Mouse (Mus musculus): ENCODE measurements around the gene Olfr1179. TPM values are rescaled to one million over a fixed set of nuclear protein-coding genes. Genes with fewer than 3 reads are reported as not detected.
"Not testable (repeated sequence)": the region's sequence is repeated elsewhere in the genome, so short reads cannot be mapped to it uniquely, and the experiment has no call there.

Gene Olfr1179
- polyA plus RNA-seq (2014; fragmentation: Nextera tagmentation; extraction: Ambion mirVana) = not detected in 2 replicates

GRCm38 (mm10) chr2:88406353-88406752 lies at the start of gene Olfr1179:
TSS of gene Olfr1179 (minus strand) at chr2:88406453.
- WGBS = 93% methylated on average over 3 of the region's 3 CpGs
- H3K4me3 ChIP-seq (ENCODE audit: low read depth, low read length) = no peak within 1 kb of the TSS
- ATAC-seq (ENCODE audit: insufficient read depth, low FRiP score, low TSS enrichment) (no peak), DNase-seq (ENCODE audit: low spot score) (no peak)
- no peak within 1 kb of the TSS for H3K9ac ChIP-seq (ENCODE audit: low read length)
- H3K9me3 ChIP-seq (ENCODE audit: control insufficient read depth, low read length) = no peaks in the 10 kb centered on the region
- H3K27ac ChIP-seq (ENCODE audit: low read depth, low read length) = no peak within 1 kb of the TSS
- no peak within 1 kb of the TSS for H3K4me2 ChIP-seq (ENCODE audit: low read depth)
- H3K4me1 ChIP-seq (ENCODE audit: control insufficient read depth, insufficient read depth, low read length) = no peaks in the 10 kb centered on the region
- no peaks in the 10 kb centered on the region for H3K36me3 ChIP-seq (ENCODE audit: control insufficient read depth, insufficient read depth, low read length)
- no peaks in the 10 kb centered on the region for H3K27me3 ChIP-seq (ENCODE audit: control insufficient read depth, insufficient read depth, low read length)

GRCm38 (mm10) chr2:88454567-88454966 lies 48.3 kb upstream of the Olfr1179 start, which contains the start of gene Olfr1183:
TSS of gene Olfr1183 (plus strand) at chr2:88454867.
- 88% methylated on average over 1 of the region's 1 CpGs for WGBS
- not testable (repeated sequence) for H3K27ac ChIP-seq (ENCODE audit: low read depth, low read length); H3K9ac ChIP-seq (ENCODE audit: low read length); H3K4me2 ChIP-seq (ENCODE audit: low read depth); H3K4me1 ChIP-seq (ENCODE audit: control insufficient read depth, insufficient read depth, low read length); H3K27me3 ChIP-seq (ENCODE audit: control insufficient read depth, insufficient read depth, low read length); H3K4me3 ChIP-seq (ENCODE audit: low read depth, low read length); ATAC-seq (ENCODE audit: insufficient read depth, low FRiP score, low TSS enrichment); DNase-seq (ENCODE audit: low spot score); H3K36me3 ChIP-seq (ENCODE audit: control insufficient read depth, insufficient read depth, low read length); H3K9me3 ChIP-seq (ENCODE audit: control insufficient read depth, low read length)

GRCm38 (mm10) chr2:88449031-88449430 lies 42.8 kb upstream of the Olfr1179 start, which contains the start of gene Gm13757:
TSS of gene Gm13757 (minus strand) at chr2:88449131.
- H3K4me2 ChIP-seq (ENCODE audit: low read depth) = no peak within 1 kb of the TSS
- H3K27me3 ChIP-seq (ENCODE audit: control insufficient read depth, insufficient read depth, low read length) = no peaks in the 10 kb centered on the region
- H3K4me3 ChIP-seq (ENCODE audit: low read depth, low read length) = no peak within 1 kb of the TSS
- H3K9ac ChIP-seq (ENCODE audit: low read length) = no peak within 1 kb of the TSS
- no peaks in the 10 kb centered on the region for H3K36me3 ChIP-seq (ENCODE audit: control insufficient read depth, insufficient read depth, low read length)
- H3K4me1 ChIP-seq (ENCODE audit: control insufficient read depth, insufficient read depth, low read length) = no peaks in the 10 kb centered on the region
- whole genome bisulfite sequencing = 100% methylated on average over 1 of the region's 1 CpGs
- no peaks in the 10 kb centered on the region for H3K9me3 ChIP-seq (ENCODE audit: control insufficient read depth, low read length)
- H3K27ac ChIP-seq (ENCODE audit: low read depth, low read length) = no peak within 1 kb of the TSS
- ATAC-seq (ENCODE audit: insufficient read depth, low FRiP score, low TSS enrichment) = no peak
- no peak for DNase-seq (ENCODE audit: low spot score)

GRCm38 (mm10) chr2:88426071-88426470 lies 19.8 kb upstream of the Olfr1179 start, which contains the start of gene Olfr1181:
TSS of gene Olfr1181 (minus strand) at chr2:88426171.
- no peaks in the 10 kb centered on the region for H3K36me3 ChIP-seq (ENCODE audit: control insufficient read depth, insufficient read depth, low read length)
- H3K9me3 ChIP-seq (ENCODE audit: control insufficient read depth, low read length) = no peaks in the 10 kb centered on the region
- ATAC-seq (ENCODE audit: insufficient read depth, low FRiP score, low TSS enrichment) = no peak
- 88% methylated on average over 1 of the region's 1 CpGs for WGBS
- no peak within 1 kb of the TSS for H3K4me3 ChIP-seq (ENCODE audit: low read depth, low read length)
- no peak for DNase-seq (ENCODE audit: low spot score)
- H3K4me2 ChIP-seq (ENCODE audit: low read depth) = no peak within 1 kb of the TSS
- no peak within 1 kb of the TSS for H3K27ac ChIP-seq (ENCODE audit: low read depth, low read length)
- H3K9ac ChIP-seq (ENCODE audit: low read length) = no peak within 1 kb of the TSS
- H3K27me3 ChIP-seq (ENCODE audit: control insufficient read depth, insufficient read depth, low read length) = no peaks in the 10 kb centered on the region
- H3K4me1 ChIP-seq (ENCODE audit: control insufficient read depth, insufficient read depth, low read length) = no peaks in the 10 kb centered on the region

- ATAC-seq (ENCODE audit: insufficient read depth, low FRiP score, low TSS enrichment) (no peak), DNase-seq (ENCODE audit: low spot score) (no peak)
- H3K9ac ChIP-seq (ENCODE audit: low read length) = no peak within 1 kb of the TSS
- no peaks in the 10 kb centered on the region for H3K4me1 ChIP-seq (ENCODE audit: control insufficient read depth, insufficient read depth, low read length)
- H3K4me3 ChIP-seq (ENCODE audit: low read depth, low read length) = no peak within 1 kb of the TSS
- 79% methylated on average over 2 of the region's 2 CpGs for WGBS
- H3K27ac ChIP-seq (ENCODE audit: low read depth, low read length) = no peak within 1 kb of the TSS
- H3K4me2 ChIP-seq (ENCODE audit: low read depth) = no peak within 1 kb of the TSS
- no peaks in the 10 kb centered on the region for H3K27me3 ChIP-seq (ENCODE audit: control insufficient read depth, insufficient read depth, low read length)
- no peaks in the 10 kb centered on the region for H3K9me3 ChIP-seq (ENCODE audit: control insufficient read depth, low read length)
- no peaks in the 10 kb centered on the region for H3K36me3 ChIP-seq (ENCODE audit: control insufficient read depth, insufficient read depth, low read length)
Observed at GRCm38 (mm10) chr2:88419051-88419450, 12.8 kb upstream of the Olfr1179 start, which contains the start of gene Olfr1180. TSS of gene Olfr1180 (minus strand) at chr2:88419151.

- ATAC-seq (ENCODE audit: insufficient read depth, low FRiP score, low TSS enrichment) (no peak), DNase-seq (ENCODE audit: low spot score) (no peak)
- no peak within 1 kb of the TSS for H3K4me2 ChIP-seq (ENCODE audit: low read depth)
- no peaks in the 10 kb centered on the region for H3K36me3 ChIP-seq (ENCODE audit: control insufficient read depth, insufficient read depth, low read length)
- no peaks in the 10 kb centered on the region for H3K4me1 ChIP-seq (ENCODE audit: control insufficient read depth, insufficient read depth, low read length)
- H3K9ac ChIP-seq (ENCODE audit: low read length) = no peak within 1 kb of the TSS
- no peak within 1 kb of the TSS for H3K27ac ChIP-seq (ENCODE audit: low read depth, low read length)
- H3K27me3 ChIP-seq (ENCODE audit: control insufficient read depth, insufficient read depth, low read length) = no peaks in the 10 kb centered on the region
- no peaks in the 10 kb centered on the region for H3K9me3 ChIP-seq (ENCODE audit: control insufficient read depth, low read length)
- no peak within 1 kb of the TSS for H3K4me3 ChIP-seq (ENCODE audit: low read depth, low read length)
- 88% methylated on average over 1 of the region's 1 CpGs for WGBS
Observed at GRCm38 (mm10) chr2:88386762-88387161, 19.5 kb downstream of the Olfr1179 start, which contains the start of gene Olfr1178. TSS of gene Olfr1178 (plus strand) at chr2:88387062.

GRCm38 (mm10) chr2:88356304-88356703 lies 49.9 kb downstream of the Olfr1179 start:
- no peak overlapping the region for H3K4me3 ChIP-seq (ENCODE audit: low read depth, low read length)
- H3K27me3 ChIP-seq (ENCODE audit: control insufficient read depth, insufficient read depth, low read length) = no peaks in the 10 kb centered on the region
- no peaks in the 10 kb centered on the region for H3K9me3 ChIP-seq (ENCODE audit: control insufficient read depth, low read length)
- H3K9ac ChIP-seq (ENCODE audit: low read length) = no peak overlapping the region
- peak; percentile 39; the same call in 1 of the 2 replicates for ATAC-seq (ENCODE audit: insufficient read depth, low FRiP score, low TSS enrichment)
- no peak overlapping the region for H3K27ac ChIP-seq (ENCODE audit: low read depth, low read length)
- 7% methylated on average over 2 of the region's 2 CpGs for WGBS
- no peak overlapping the region for H3K4me2 ChIP-seq (ENCODE audit: low read depth)
- no peaks in the 10 kb centered on the region for H3K4me1 ChIP-seq (ENCODE audit: control insufficient read depth, insufficient read depth, low read length)
- DNase-seq (ENCODE audit: low spot score) = no peak
- H3K36me3 ChIP-seq (ENCODE audit: control insufficient read depth, insufficient read depth, low read length) = no peaks in the 10 kb centered on the region

Other genes with a start within 250 kb of the Olfr1179 start
- not detected in 2 replicates for gene Olfr1168, start 224.6 kb downstream of the Olfr1179 start, polyA plus RNA-seq (2014; fragmentation: Nextera tagmentation; extraction: Ambion mirVana)
- not detected in 2 replicates for gene Olfr1170, start 178.1 kb downstream of the Olfr1179 start, polyA plus RNA-seq (2014; fragmentation: Nextera tagmentation; extraction: Ambion mirVana)
- not detected in 2 replicates for gene Olfr1173, start 126.6 kb downstream of the Olfr1179 start, polyA plus RNA-seq (2014; fragmentation: Nextera tagmentation; extraction: Ambion mirVana)
- not detected in 2 replicates for gene Olfr1174-ps, start 91.3 kb downstream of the Olfr1179 start, polyA plus RNA-seq (2014; fragmentation: Nextera tagmentation; extraction: Ambion mirVana)
- not detected in 2 replicates for gene Olfr1175-ps, start 79.2 kb downstream of the Olfr1179 start, polyA plus RNA-seq (2014; fragmentation: Nextera tagmentation; extraction: Ambion mirVana)
- not detected in 2 replicates for gene Olfr1176, start 69.7 kb downstream of the Olfr1179 start, polyA plus RNA-seq (2014; fragmentation: Nextera tagmentation; extraction: Ambion mirVana)
- gene Olfr1177-ps, start 60.0 kb downstream of the Olfr1179 start, polyA plus RNA-seq (2014; fragmentation: Nextera tagmentation; extraction: Ambion mirVana) = not detected in 2 replicates
- gene Olfr1178, start 19.4 kb downstream of the Olfr1179 start, polyA plus RNA-seq (2014; fragmentation: Nextera tagmentation; extraction: Ambion mirVana) = not detected in 2 replicates
- gene Olfr1180, start 12.7 kb upstream of the Olfr1179 start, polyA plus RNA-seq (2014; fragmentation: Nextera tagmentation; extraction: Ambion mirVana) = not detected in 2 replicates
- not detected in 2 replicates for gene Olfr1181, start 19.7 kb upstream of the Olfr1179 start, polyA plus RNA-seq (2014; fragmentation: Nextera tagmentation; extraction: Ambion mirVana)
- gene Gm13757, start 42.7 kb upstream of the Olfr1179 start, polyA plus RNA-seq (2014; fragmentation: Nextera tagmentation; extraction: Ambion mirVana) = not detected in 2 replicates
- gene Olfr1183, start 48.4 kb upstream of the Olfr1179 start, polyA plus RNA-seq (2014; fragmentation: Nextera tagmentation; extraction: Ambion mirVana) = not detected in 2 replicates
- gene Olfr1184, start 77.1 kb upstream of the Olfr1179 start, polyA plus RNA-seq (2014; fragmentation: Nextera tagmentation; extraction: Ambion mirVana) = not detected in 2 replicates
- gene Olfr1185-ps1, start 86.9 kb upstream of the Olfr1179 start, polyA plus RNA-seq (2014; fragmentation: Nextera tagmentation; extraction: Ambion mirVana) = not detected in 2 replicates
- not detected in 2 replicates for gene Olfr1186, start 112.1 kb upstream of the Olfr1179 start, polyA plus RNA-seq (2014; fragmentation: Nextera tagmentation; extraction: Ambion mirVana)
- gene Olfr1188, start 150.5 kb upstream of the Olfr1179 start, polyA plus RNA-seq (2014; fragmentation: Nextera tagmentation; extraction: Ambion mirVana) = not detected in 2 replicates
- gene Olfr1189, start 180.0 kb upstream of the Olfr1179 start, polyA plus RNA-seq (2014; fragmentation: Nextera tagmentation; extraction: Ambion mirVana) = not detected in 2 replicates
- not detected in 2 replicates for gene Olfr1191-ps1, start 234.1 kb upstream of the Olfr1179 start, polyA plus RNA-seq (2014; fragmentation: Nextera tagmentation; extraction: Ambion mirVana)
- not detected in 2 replicates for gene Olfr1192-ps1, start 242.1 kb upstream of the Olfr1179 start, polyA plus RNA-seq (2014; fragmentation: Nextera tagmentation; extraction: Ambion mirVana)

Measured in neural tube, embryonic 11.5 days (tissue).